Mouse (Mus musculus) heart, adult 11 months (tissue): ENCODE data around the gene P4ha2.

Source experiments
- DNase-seq: peaks from one replicate; pipeline ENCODE4 v3.0.0; 2022

P4ha2 gene

DNA sequence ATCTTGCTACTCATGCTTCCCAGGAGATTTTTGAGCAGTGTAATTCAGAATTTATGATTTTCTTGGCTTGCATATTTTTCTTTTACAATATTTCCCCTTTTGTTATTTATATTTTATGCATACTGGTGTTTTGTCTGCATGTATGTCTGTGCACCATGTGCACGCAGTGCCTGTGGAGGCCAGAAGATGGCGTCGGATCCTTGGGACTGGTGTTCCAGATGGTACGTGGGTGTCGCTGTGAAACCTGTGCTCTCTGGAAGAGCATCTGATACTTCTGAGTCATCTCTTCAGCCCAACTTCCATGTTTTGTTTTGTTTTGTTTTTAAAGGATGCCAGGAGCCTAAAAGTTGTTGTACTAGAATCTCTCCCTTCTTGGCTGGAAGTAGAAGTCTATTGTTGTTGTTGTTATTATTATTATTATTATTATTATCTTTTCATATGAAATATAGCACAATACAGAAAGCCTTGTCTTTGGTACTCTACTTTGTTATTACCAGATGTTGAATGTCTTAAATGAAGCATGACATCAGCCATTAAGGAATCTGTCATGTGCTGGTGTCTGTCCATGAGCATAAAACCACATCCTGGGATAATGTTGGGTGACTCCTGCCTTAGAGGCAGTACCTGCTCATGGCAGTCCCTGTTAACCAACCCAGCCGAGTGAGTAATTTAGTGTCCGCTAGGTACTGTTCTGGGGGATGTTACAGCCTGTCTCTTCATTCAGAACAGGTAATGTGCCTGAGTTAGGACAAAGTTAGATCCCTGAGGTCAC, 41.5 kb downstream of the P4ha2 start:
- no peak for DNase-seq

DNA sequence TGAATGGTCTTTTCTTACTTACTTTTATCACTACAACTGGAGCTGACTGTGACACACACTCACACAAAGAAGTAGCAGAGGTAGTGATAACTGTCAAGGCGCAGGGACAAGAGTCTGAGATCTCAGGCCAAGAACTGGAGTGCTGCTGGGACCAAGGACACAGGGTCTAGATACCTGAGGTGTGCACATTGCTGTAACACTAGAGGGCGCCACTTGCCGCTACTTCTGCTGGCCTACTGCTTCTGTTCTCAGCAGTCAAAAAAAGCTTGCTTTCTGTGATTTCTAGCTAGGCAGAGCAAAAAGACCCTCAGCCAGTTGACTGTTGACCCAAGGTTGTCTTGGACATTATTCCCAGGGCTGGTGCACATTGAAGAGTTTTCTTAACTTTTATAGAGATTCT, 45.0 kb downstream of the P4ha2 start:
- DNase-seq: peak; percentile 93

GRCm38 (mm10) chr11:54145990-54146389, 46.1 kb downstream of the P4ha2 start:
- no peak for DNase-seq

DNA sequence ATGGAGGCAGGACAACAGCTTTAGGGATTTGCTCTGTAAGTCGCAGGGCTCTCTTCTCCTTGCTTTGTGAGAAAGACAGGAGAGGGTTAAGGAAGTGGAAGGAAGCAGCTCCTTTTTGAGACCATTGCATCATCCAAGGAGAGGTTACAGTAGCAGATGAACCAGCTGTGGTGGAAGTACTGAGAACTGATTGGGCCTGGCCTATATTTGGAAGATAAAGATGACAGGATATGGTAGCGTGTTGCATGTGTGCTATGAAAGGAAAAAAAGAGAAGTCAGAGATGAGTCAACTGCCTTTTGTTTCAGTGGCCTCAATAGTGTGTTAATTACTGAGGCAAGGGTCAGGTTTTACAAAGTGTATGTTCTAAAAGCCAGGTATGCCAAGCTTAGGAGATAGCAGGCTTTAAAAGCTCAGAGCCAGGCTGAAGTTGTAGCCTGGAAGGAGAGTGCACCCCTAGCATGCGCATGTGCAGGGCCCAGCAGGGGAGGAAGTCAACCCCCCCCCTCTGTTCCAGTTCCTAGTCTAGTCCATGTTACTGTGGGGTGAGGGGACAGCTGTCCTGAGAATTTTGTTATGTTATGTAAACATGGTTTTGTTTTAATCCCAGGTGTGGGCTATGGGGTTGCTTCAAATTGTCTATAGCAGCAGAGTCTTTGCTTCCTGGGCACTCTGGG, 50.0 kb downstream of the P4ha2 start:
- DNase-seq: peak; percentile 94

DNA sequence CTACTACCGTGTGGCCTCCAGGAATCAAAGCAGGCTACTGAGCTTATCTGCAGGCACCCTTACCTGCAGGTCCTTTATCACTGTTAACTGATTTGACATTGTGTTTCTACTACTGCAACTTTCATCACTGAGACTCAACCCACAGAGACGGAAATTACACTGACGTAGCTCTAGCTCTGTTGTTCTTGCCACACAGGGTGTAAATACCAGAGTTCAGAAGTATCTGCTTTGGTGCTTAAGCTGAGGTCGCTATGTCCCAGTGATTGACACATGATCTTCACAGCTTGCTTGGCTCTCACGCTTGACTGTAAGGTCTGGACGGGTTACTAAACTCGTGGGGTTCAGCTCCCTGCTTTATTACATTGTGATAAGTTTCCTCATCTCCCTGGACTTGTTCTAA, 51.2 kb downstream of the P4ha2 start:
- no peak for DNase-seq

GRCm38 (mm10) chr11:54152957-54153356, 53.1 kb downstream of the P4ha2 start:
- DNase-seq: peak; percentile 82

GRCm38 (mm10) chr11:54155864-54156263, 56.0 kb downstream of the P4ha2 start:
- peak; percentile 98 for DNase-seq

DNA sequence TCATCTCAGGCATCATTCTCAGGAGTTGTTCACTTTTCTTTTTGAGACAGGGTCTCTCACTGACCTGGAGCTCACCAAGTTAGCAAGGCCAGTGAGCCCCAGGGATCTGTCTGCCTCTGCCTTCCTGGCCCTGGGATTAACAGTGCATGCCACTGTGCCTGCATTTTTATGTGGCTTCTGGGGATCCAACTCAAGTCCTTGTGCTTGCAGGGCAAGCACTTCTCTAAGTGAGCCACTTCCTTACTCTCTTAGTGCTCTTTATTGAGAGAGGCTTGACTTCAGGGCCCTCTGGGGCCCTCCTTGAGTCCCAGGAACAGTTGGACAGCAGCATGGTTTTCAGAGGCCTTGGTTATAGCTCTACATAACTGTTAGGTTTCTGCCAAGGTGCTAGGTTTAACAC, 56.6 kb downstream of the P4ha2 start:
- DNase-seq: peak; percentile 62

GRCm38 (mm10) chr11:54157586-54157985, 57.7 kb downstream of the P4ha2 start:
- DNase-seq: peak; percentile 92

GRCm38 (mm10) chr11:54160435-54160834, 60.5 kb downstream of the P4ha2 start:
- peak; percentile 80 for DNase-seq

- peak; percentile 52 for DNase-seq
Observed at GRCm38 (mm10) chr11:54160920-54161319, 61.0 kb downstream of the P4ha2 start.

DNA sequence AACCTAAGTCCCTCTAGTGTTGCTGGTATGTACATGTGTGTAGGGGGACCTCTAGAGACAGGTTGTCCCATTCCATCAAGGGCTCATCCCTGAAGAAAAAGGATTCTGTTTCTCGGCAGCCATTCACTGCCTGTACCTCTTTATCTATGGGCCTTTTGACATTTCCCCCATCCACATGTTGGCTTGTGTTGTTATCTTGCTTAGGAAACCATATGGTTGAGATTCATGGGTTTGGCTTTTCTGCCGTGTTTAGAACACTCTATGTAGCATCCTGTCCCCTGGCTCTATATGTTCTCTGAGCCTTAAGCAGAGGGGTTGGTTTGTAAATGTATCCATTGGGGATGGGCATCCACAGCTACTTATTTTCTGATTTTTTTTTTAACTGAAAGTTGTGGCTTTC, 61.6 kb downstream of the P4ha2 start:
- peak; percentile 27 for DNase-seq

DNA sequence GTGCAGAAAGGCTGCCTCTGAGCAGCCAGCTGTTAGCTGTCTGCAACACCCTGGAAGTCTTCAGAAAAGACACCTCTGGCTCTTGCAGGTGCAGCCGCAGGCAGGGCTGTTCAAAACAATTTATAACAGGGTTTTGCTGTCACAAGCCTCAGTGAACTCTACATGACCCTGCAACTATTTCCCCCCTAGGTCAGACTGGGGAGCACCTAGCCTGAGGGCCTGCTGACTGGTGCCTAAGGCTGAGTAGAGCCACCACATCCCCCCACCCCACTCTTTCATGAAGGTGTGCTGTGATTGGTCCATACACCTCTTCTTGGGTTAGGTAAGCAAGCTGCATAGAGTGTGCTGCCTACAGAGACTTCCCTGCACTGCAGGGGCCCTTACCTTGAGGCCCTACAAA, 63.1 kb downstream of the P4ha2 start:
- no peak for DNase-seq

- no peak for DNase-seq
Observed at GRCm38 (mm10) chr11:54169432-54170295, 69.8 kb downstream of the P4ha2 start.

DNA sequence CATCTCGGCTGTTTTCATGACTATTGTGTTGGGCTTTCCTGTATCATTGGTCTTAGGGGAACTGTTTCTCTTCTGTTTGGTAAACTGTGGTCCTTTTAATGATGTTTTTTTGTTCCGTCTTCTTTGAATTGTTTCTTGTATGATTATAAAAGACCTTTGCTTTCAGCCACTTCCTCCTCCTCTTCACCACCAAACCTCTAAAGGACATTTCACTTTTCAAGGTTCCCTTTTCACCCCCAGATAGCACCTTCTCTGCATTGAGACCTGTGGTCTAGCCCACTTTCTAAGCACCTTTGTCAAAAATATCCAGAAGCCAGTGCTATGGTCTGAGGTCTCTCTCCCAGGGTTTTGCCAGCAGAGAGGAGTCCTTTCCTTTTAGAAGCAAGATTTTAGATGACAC, 71.3 kb downstream of the P4ha2 start:
- no peak for DNase-seq

DNA sequence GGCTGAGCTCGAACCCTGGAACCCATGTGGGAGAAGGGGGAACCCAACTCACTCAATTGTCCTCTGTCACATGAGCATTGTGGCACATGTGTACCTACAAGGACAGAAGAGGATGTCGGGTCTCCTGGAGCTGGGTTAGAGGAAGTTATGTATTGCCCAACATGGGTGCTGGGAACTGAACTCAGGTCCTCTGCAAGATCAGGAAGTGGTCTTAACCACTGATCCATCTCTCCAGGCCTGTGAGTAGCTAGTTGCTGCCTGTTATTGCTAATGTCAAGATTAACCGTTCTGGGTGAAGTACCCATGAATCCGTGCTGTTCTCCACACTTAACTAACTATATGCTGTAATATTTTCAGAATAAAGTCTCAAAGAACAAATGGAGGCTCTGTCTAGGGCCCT, 74.3 kb downstream of the P4ha2 start:
- peak; percentile 55 for DNase-seq

- DNase-seq: peak; percentile 74
Observed at GRCm38 (mm10) chr11:54174877-54175276, 75.0 kb downstream of the P4ha2 start.
